Mouse (Mus musculus) embryonic facial prominence, embryonic 13.5 days (tissue): ENCODE measurements around the gene Oosp1. TPM values are rescaled to one million over a fixed set of nuclear protein-coding genes. Genes with fewer than 3 reads are reported as not detected.

Experiments
- polyA plus RNA-seq: library from polyadenylated mRNA; unstranded; fragments of >200 nt; fragmentation: Nextera tagmentation; extraction: Ambion mirVana; gene quantifications from 2 replicates; pipeline ENCODE4 v1.2.1, GENCODE M21; 2015

Gene Oosp1
- polyA plus RNA-seq, 1 experiment from 2014 or later, result not detected

Other genes starting within 250 kb of the Oosp1 start
- gene Ms4a4b, start 247.6 kb downstream of the Oosp1 start, polyA plus RNA-seq, result 0.13 TPM in 1 of 2 replicates, not detected in the other
- gene Ms4a6c, start 221.8 kb downstream of the Oosp1 start, polyA plus RNA-seq, result 4.8 and 5.4 TPM in 2 replicates
- gene Gm8369, start 205.2 kb downstream of the Oosp1 start, polyA plus RNA-seq, result not detected in 2 replicates
- 5.8 TPM in 2 replicates for gene Ms4a6b, start 174.6 kb downstream of the Oosp1 start, polyA plus RNA-seq
- 0.17 and 0.31 TPM in 2 replicates for gene Ms4a4d, start 154.3 kb downstream of the Oosp1 start, polyA plus RNA-seq
- 2.8 and 4.0 TPM in 2 replicates for gene Ms4a6d, start 86.3 kb downstream of the Oosp1 start, polyA plus RNA-seq
- 0.32 and 0.49 TPM in 2 replicates for gene Ms4a2, start 67.4 kb downstream of the Oosp1 start, polyA plus RNA-seq
- gene Ms4a3, start 50.3 kb downstream of the Oosp1 start, polyA plus RNA-seq, result 0.28 TPM in 1 of 2 replicates, not detected in the other
- gene Oosp2, start 30.6 kb downstream of the Oosp1 start, polyA plus RNA-seq, result not detected in 2 replicates
- not detected in 2 replicates for gene Oosp3, start 5.9 kb upstream of the Oosp1 start, polyA plus RNA-seq
- gene Gif, start 56.4 kb upstream of the Oosp1 start, polyA plus RNA-seq, result not detected in 2 replicates
- gene Mrpl16, start 79.2 kb upstream of the Oosp1 start, polyA plus RNA-seq, result 45.9 and 49.4 TPM in 2 replicates
- gene Stx3, start 128.3 kb upstream of the Oosp1 start, polyA plus RNA-seq, result 9.2 and 11.2 TPM in 2 replicates
- not detected in 2 replicates for gene Olfr1417, start 148.1 kb upstream of the Oosp1 start, polyA plus RNA-seq
- gene Olfr1418, start 169.9 kb upstream of the Oosp1 start, polyA plus RNA-seq, result not detected in 2 replicates
- gene Olfr1419, start 184.0 kb upstream of the Oosp1 start, polyA plus RNA-seq, result not detected in 2 replicates
- gene Olfr1420, start 195.4 kb upstream of the Oosp1 start, polyA plus RNA-seq, result 0.37 TPM in 1 of 2 replicates, not detected in the other
- 18.9 and 20.5 TPM in 2 replicates for gene Patl1, start 221.2 kb upstream of the Oosp1 start, polyA plus RNA-seq